Mouse (Mus musculus): Measurements from ENCODE around the gene Cox7b. TPM values are rescaled to one million over a fixed set of nuclear protein-coding genes. Genes with fewer than 3 reads are reported as not detected.

Gene Cox7b
- polyA plus RNA-seq, 1 experiment from 2014 or later, result 797 TPM

GRCm38 (mm10) chrX:106017516-106017915 lies 2.0 kb downstream of the Cox7b start:
- no peaks in the 10 kb centered on the region for H3K36me3 ChIP-seq (ENCODE audit: control insufficient read depth, insufficient read depth, low read length)
- WGBS (ENCODE audit: insufficient replicate concordance), result 87% methylated on average over 4 of the region's 4 CpGs
- H3K9ac ChIP-seq (ENCODE audit: low read depth, low read length), result no peak overlapping the region
- no peaks in the 10 kb centered on the region for H3K27me3 ChIP-seq (ENCODE audit: control insufficient read depth, insufficient read depth, low read length)
- H3K4me1 ChIP-seq (ENCODE audit: control insufficient read depth, insufficient read depth, low read length), result no peaks in the 10 kb centered on the region
- no peak overlapping the region for H3K27ac ChIP-seq (ENCODE audit: low read depth, low read length)
- no peaks in the 10 kb centered on the region for H3K9me3 ChIP-seq (replicated peaks; ENCODE audit: control insufficient read depth, low read length)
- H3K4me3 ChIP-seq (ENCODE audit: low read depth, low read length), result 0 out of 2 replicates have a peak overlapping the region, but pooled peaks have one; percentile 8
- ATAC-seq (replicated peaks; ENCODE audit: insufficient number of reproducible peaks, low FRiP score, low TSS enrichment), result no peak
- H3K4me2 ChIP-seq, result peak overlapping the region; percentile 56

- peak; percentile 97 for ATAC-seq (replicated peaks; ENCODE audit: insufficient number of reproducible peaks, low FRiP score, low TSS enrichment)
- H3K27me3 ChIP-seq (ENCODE audit: control insufficient read depth, insufficient read depth, low read length), result no peaks in the 10 kb centered on the region
- peak within 1 kb of the TSS; percentile 77 for H3K9ac ChIP-seq (ENCODE audit: low read depth, low read length)
- H3K27ac ChIP-seq (ENCODE audit: low read depth, low read length), result peak within 1 kb of the TSS; percentile 64
- peak within 1 kb of the TSS; percentile 55 for H3K4me3 ChIP-seq (ENCODE audit: low read depth, low read length)
- H3K4me2 ChIP-seq, result peak within 1 kb of the TSS; percentile 61
- 14% methylated on average over 36 of the region's 36 CpGs for WGBS (ENCODE audit: insufficient replicate concordance)
- H3K4me1 ChIP-seq (ENCODE audit: control insufficient read depth, insufficient read depth, low read length), result no peaks in the 10 kb centered on the region
- no peaks in the 10 kb centered on the region for H3K9me3 ChIP-seq (replicated peaks; ENCODE audit: control insufficient read depth, low read length)
- no peaks in the 10 kb centered on the region for H3K36me3 ChIP-seq (ENCODE audit: control insufficient read depth, insufficient read depth, low read length)
Measured at GRCm38 (mm10) chrX:106026418-106027342, 11.2 kb downstream of the Cox7b start, which contains the start of gene Atp7a. Gene Atp7a (plus strand): TSS chrX:106027276.

GRCm38 (mm10) chrX:106027343-106027674 lies 11.8 kb downstream of the Cox7b start:
- ATAC-seq (replicated peaks; ENCODE audit: insufficient number of reproducible peaks, low FRiP score, low TSS enrichment), result peak; percentile 36; the same call in 1 of the 2 replicates
- H3K9ac ChIP-seq (ENCODE audit: low read depth, low read length), result peak overlapping the region; percentile 77
- no peaks in the 10 kb centered on the region for H3K36me3 ChIP-seq (ENCODE audit: control insufficient read depth, insufficient read depth, low read length)
- H3K4me2 ChIP-seq, result peak overlapping the region; percentile 61
- no peaks in the 10 kb centered on the region for H3K27me3 ChIP-seq (ENCODE audit: control insufficient read depth, insufficient read depth, low read length)
- H3K27ac ChIP-seq (ENCODE audit: low read depth, low read length), result peak overlapping the region; percentile 64
- 18% methylated on average over 8 of the region's 8 CpGs for WGBS (ENCODE audit: insufficient replicate concordance)
- peak overlapping the region; percentile 55 for H3K4me3 ChIP-seq (ENCODE audit: low read depth, low read length)
- no peaks in the 10 kb centered on the region for H3K9me3 ChIP-seq (replicated peaks; ENCODE audit: control insufficient read depth, low read length)
- H3K4me1 ChIP-seq (ENCODE audit: control insufficient read depth, insufficient read depth, low read length), result no peaks in the 10 kb centered on the region

- Histone ChIP-seq H3K4me2 (no peak overlapping the region), H3K27me3 (ENCODE audit: control insufficient read depth, insufficient read depth, low read length) (no peaks in the 10 kb centered on the region), H3K36me3 (ENCODE audit: control insufficient read depth, insufficient read depth, low read length) (no peaks in the 10 kb centered on the region), H3K4me1 (ENCODE audit: control insufficient read depth, insufficient read depth, low read length) (no peaks in the 10 kb centered on the region), H3K9me3 (replicated peaks; ENCODE audit: control insufficient read depth, low read length) (no peaks in the 10 kb centered on the region), H3K4me3 (ENCODE audit: low read depth, low read length) (no peak overlapping the region), H3K9ac (ENCODE audit: low read depth, low read length) (no peak overlapping the region), H3K27ac (ENCODE audit: low read depth, low read length) (no peak overlapping the region)
- WGBS (ENCODE audit: insufficient replicate concordance), result 73% methylated on average over 5 of the region's 5 CpGs
- ATAC-seq (replicated peaks; ENCODE audit: insufficient number of reproducible peaks, low FRiP score, low TSS enrichment), result no peak
Measured at GRCm38 (mm10) chrX:106030176-106030575, 14.7 kb downstream of the Cox7b start.

- Histone ChIP-seq H3K4me1 (ENCODE audit: control insufficient read depth, insufficient read depth, low read length) (no peaks in the 10 kb centered on the region), H3K9me3 (replicated peaks; ENCODE audit: control insufficient read depth, low read length) (no peaks in the 10 kb centered on the region), H3K4me2 (no peak overlapping the region), H3K9ac (ENCODE audit: low read depth, low read length) (no peak overlapping the region), H3K27me3 (ENCODE audit: control insufficient read depth, insufficient read depth, low read length) (no peaks in the 10 kb centered on the region), H3K27ac (ENCODE audit: low read depth, low read length) (no peak overlapping the region), H3K4me3 (ENCODE audit: low read depth, low read length) (no peak overlapping the region), H3K36me3 (ENCODE audit: control insufficient read depth, insufficient read depth, low read length) (no peaks in the 10 kb centered on the region)
- ATAC-seq (replicated peaks; ENCODE audit: insufficient number of reproducible peaks, low FRiP score, low TSS enrichment), result no peak
Measured at GRCm38 (mm10) chrX:106031124-106031523, 15.6 kb downstream of the Cox7b start.

- Histone ChIP-seq H3K9ac (ENCODE audit: low read depth, low read length) (no peak overlapping the region), H3K27ac (ENCODE audit: low read depth, low read length) (no peak overlapping the region), H3K4me1 (ENCODE audit: control insufficient read depth, insufficient read depth, low read length) (0 out of 2 replicates have a peak, but pooled peaks cover 3% of the 10 kb centered on the region), H3K9me3 (replicated peaks; ENCODE audit: control insufficient read depth, low read length) (no peaks in the 10 kb centered on the region), H3K36me3 (ENCODE audit: control insufficient read depth, insufficient read depth, low read length) (no peaks in the 10 kb centered on the region), H3K27me3 (ENCODE audit: control insufficient read depth, insufficient read depth, low read length) (no peaks in the 10 kb centered on the region), H3K4me3 (ENCODE audit: low read depth, low read length) (no peak overlapping the region), H3K4me2 (no peak overlapping the region)
- WGBS (ENCODE audit: insufficient replicate concordance), result 68% methylated on average over 2 of the region's 2 CpGs
- ATAC-seq (replicated peaks; ENCODE audit: insufficient number of reproducible peaks, low FRiP score, low TSS enrichment), result no peak
Measured at GRCm38 (mm10) chrX:106035727-106036126, 20.2 kb downstream of the Cox7b start.

- H3K27ac ChIP-seq (ENCODE audit: low read depth, low read length), result no peak overlapping the region
- no peaks in the 10 kb centered on the region for H3K36me3 ChIP-seq (ENCODE audit: control insufficient read depth, insufficient read depth, low read length)
- no peak overlapping the region for H3K4me3 ChIP-seq (ENCODE audit: low read depth, low read length)
- WGBS (ENCODE audit: insufficient replicate concordance), result 60% methylated on average over 3 of the region's 3 CpGs
- ATAC-seq (replicated peaks; ENCODE audit: insufficient number of reproducible peaks, low FRiP score, low TSS enrichment), result no peak
- no peak overlapping the region for H3K4me2 ChIP-seq
- H3K4me1 ChIP-seq (ENCODE audit: control insufficient read depth, insufficient read depth, low read length), result 0 out of 2 replicates have a peak, but pooled peaks cover 3% of the 10 kb centered on the region
- H3K9ac ChIP-seq (ENCODE audit: low read depth, low read length), result no peak overlapping the region
- H3K9me3 ChIP-seq (replicated peaks; ENCODE audit: control insufficient read depth, low read length), result no peaks in the 10 kb centered on the region
- H3K27me3 ChIP-seq (ENCODE audit: control insufficient read depth, insufficient read depth, low read length), result no peaks in the 10 kb centered on the region
Measured at GRCm38 (mm10) chrX:106037185-106037752, 21.8 kb downstream of the Cox7b start.

GRCm38 (mm10) chrX:106043863-106044617 lies 28.5 kb downstream of the Cox7b start:
- Histone ChIP-seq H3K4me3 (ENCODE audit: low read depth, low read length) (no peak overlapping the region), H3K27me3 (ENCODE audit: control insufficient read depth, insufficient read depth, low read length) (no peaks in the 10 kb centered on the region), H3K9me3 (replicated peaks; ENCODE audit: control insufficient read depth, low read length) (no peaks in the 10 kb centered on the region), H3K36me3 (ENCODE audit: control insufficient read depth, insufficient read depth, low read length) (no peaks in the 10 kb centered on the region), H3K9ac (ENCODE audit: low read depth, low read length) (no peak overlapping the region), H3K27ac (ENCODE audit: low read depth, low read length) (no peak overlapping the region), H3K4me2 (peak overlapping the region; percentile 2; the same call in 1 of the 2 replicates), H3K4me1 (ENCODE audit: control insufficient read depth, insufficient read depth, low read length) (peaks cover 7% of the 10 kb centered on the region; the same call in 1 of the 2 replicates)
- no peak for ATAC-seq (replicated peaks; ENCODE audit: insufficient number of reproducible peaks, low FRiP score, low TSS enrichment)
- WGBS (ENCODE audit: insufficient replicate concordance), result 38% methylated on average over 8 of the region's 8 CpGs

All from heart, embryonic 11.5 days (tissue).